Mouse (Mus musculus): ENCODE measurements around the gene Hdgfl3.

- TF ChIP-seq CTCF (IDR thresholded peaks at IDR 0.05; ENCODE audit: borderline replicate concordance, extremely low read depth, insufficient read depth, insufficient read length) (no peak), POLR2A (IDR thresholded peaks at IDR 0.05; ENCODE audit: borderline replicate concordance, extremely low read depth, insufficient read depth, insufficient read length, poor library complexity, severe bottlenecking) (no peak)
These were observed 89.5 kb downstream of the Hdgfl3 start for GRCm38 (mm10) chr7:81844801-81845200.
